Mouse (Mus musculus) forebrain, postnatal 0 days (tissue): ENCODE results near the gene Slc9b2. TPM values are rescaled to one million over a fixed set of nuclear protein-coding genes. Genes with fewer than 3 reads are reported as not detected.

Experiments
- ATAC-seq: fragments of 200-750 bp; cut with Nextera tagmentation; 2 replicates; pipeline ENCODE4 v1.8.0; 2017; ENCODE audit warnings: mild to moderate bottlenecking, moderate library complexity
- DNase-seq: peaks from one replicate; pipeline ENCODE4 v3.0.0-alpha.2; 2015
- H3K27ac ChIP-seq: fragments of 300-500 bp; sonication (generic); 2 replicates; pipeline ENCODE4 v1.5.1; 2014; ENCODE audit warnings: low read depth, mild to moderate bottlenecking, antibody characterized with exemption, low read length, moderate library complexity, mixed read lengths
- H3K27me3 ChIP-seq: fragments of 300-500 bp; sonication (generic); 2 replicates; pipeline ENCODE4 v1.6.1; 2014; ENCODE audit warnings: mild to moderate bottlenecking, low read length, mixed read lengths; ENCODE audit not compliant: insufficient read depth
- H3K36me3 ChIP-seq: fragments of 300-500 bp; sonication (generic); 2 replicates; pipeline ENCODE4 v1.6.1; 2014; ENCODE audit warnings: mild to moderate bottlenecking, moderate library complexity; ENCODE audit not compliant: insufficient read depth
- H3K4me1 ChIP-seq: fragments of 300-500 bp; sonication (generic); 2 replicates; pipeline ENCODE4 v1.6.1; 2014; ENCODE audit warnings: antibody characterized with exemption; ENCODE audit not compliant: insufficient read depth
- H3K4me2 ChIP-seq: fragments of 300-500 bp; sonication (generic); 2 replicates; pipeline ENCODE4 v1.6.1; 2014; ENCODE audit warnings: low read depth, mild to moderate bottlenecking, moderate library complexity
- H3K4me3 ChIP-seq: fragments of 300-500 bp; sonication (generic); 2 replicates; pipeline ENCODE4 v1.5.1; 2014; ENCODE audit warnings: low read depth, low read length, mixed read lengths
- H3K9ac ChIP-seq: fragments of 300-500 bp; sonication (generic); 2 replicates; pipeline ENCODE4 v1.6.1; 2014; ENCODE audit warnings: mild to moderate bottlenecking
- H3K9me3 ChIP-seq: fragments of 300-500 bp; sonication (generic); 2 replicates; pipeline ENCODE4 v1.6.1; 2016; ENCODE audit warnings: low read length
- CTCF ChIP-seq: sonication (generic); IDR thresholded peaks from 2 replicates; pipeline ENCODE4 v1.5.1; 2016; ENCODE audit warnings: antibody characterized with exemption, control low read depth, low read depth
- WGBS: fragments of 180-500 bp; shearing (Covaris S2); extraction: QIAGEN DNeasy Blood & Tissue Kit; methylation state at CpG from one replicate; pipeline ENCODE4 v1.1.7; 2014; 5-methylcytosine and 5-hydroxymethylcytosine counted together
- polyA plus RNA-seq: library from polyadenylated mRNA; unstranded; fragments of >200 nt; fragmentation: Nextera tagmentation; extraction: Ambion mirVana; gene quantifications from 2 replicates; pipeline ENCODE4 v1.2.1, GENCODE M21; 2015
- total RNA-seq: library from RNA; depleted of rRNA; stranded (reverse); fragments of >200 nt; gene quantifications from 2 replicates; pipeline ENCODE4 v1.2.3, GENCODE M21; 2014

Gene Slc9b2
- total and polyA plus RNA-seq, 2 experiments from 2014 or later = 2.3 to 2.6 TPM

DNA sequence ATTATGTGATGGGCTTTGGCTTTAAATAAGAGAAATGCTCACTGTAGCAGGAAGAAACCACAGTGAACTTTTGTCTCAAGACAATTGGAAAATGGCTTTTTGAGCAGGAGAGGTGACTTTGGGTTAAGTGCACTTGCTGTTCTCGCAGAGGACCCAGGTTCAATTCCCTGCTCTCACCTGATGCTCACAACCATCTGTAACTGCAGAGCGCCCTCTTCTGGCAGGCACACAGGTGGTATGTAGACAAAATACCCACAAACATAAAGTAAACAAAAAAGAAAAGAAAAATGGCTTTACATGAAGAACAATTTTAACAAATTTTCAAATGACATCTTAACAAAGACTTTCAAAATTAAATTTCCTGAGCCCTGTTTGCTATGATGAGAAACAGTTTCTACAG lies 20.1 kb downstream of the Slc9b2 start:
- Histone ChIP-seq H3K9ac (no peak overlapping the region), H3K4me3 (no peak overlapping the region), H3K9me3 (no peaks in the 10 kb centered on the region), H3K4me2 (no peak overlapping the region), H3K27me3 (no peaks in the 10 kb centered on the region), H3K4me1 (no peaks in the 10 kb centered on the region), H3K27ac (no peak overlapping the region), H3K36me3 (no peaks in the 10 kb centered on the region)
- ATAC-seq (no peak), DNase-seq (no peak)
- peak; percentile 12; the same call in 1 of the 2 replicates for TF ChIP-seq CTCF
- WGBS = 64% methylated on average over 2 of the region's 2 CpGs

DNA sequence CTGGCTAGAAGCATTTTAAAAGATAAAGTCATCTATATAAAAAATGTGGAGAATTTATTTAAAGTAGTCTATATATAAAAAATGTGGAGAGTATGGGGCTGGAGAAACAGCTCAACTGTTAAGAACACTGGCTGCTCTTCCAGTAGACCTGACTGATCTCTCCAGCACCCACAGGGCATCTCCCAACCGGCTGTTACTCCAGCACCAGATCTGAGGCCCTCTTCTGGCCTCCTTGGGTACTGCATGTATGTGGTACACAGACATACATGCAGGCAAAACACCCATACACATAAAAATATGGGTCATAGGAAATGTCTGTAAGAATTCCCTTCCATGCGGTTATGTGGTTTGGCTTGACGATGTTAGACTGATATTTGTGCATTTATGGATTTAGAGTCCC lies 21.1 kb downstream of the Slc9b2 start:
- no peaks in the 10 kb centered on the region for H3K27me3 ChIP-seq

DNA sequence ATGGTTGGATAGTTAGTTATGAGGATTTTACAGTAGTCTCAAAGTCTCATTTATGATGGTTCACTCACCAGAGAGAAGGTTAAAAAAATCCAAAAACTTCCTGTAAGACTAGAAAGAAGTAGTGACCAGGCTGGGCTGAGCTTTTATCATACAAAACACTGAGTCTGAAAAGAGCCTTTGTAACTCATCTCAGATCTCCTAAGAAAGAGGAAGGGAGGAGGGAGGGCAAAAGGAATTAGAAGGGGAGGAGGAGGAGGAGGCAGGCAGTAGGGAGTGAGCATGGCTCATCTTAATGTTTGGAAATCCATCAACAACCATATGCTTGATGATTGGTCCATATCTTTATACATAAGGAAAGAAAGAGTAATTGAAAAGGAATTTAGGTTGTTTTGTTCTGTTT lies 25.2 kb downstream of the Slc9b2 start:
- DNase-seq (no peak), ATAC-seq (no peak)
- Histone ChIP-seq H3K27me3 (no peaks in the 10 kb centered on the region), H3K4me1 (no peaks in the 10 kb centered on the region), H3K9me3 (no peaks in the 10 kb centered on the region), H3K9ac (no peak overlapping the region), H3K4me3 (no peak overlapping the region), H3K27ac (no peak overlapping the region), H3K36me3 (no peaks in the 10 kb centered on the region), H3K4me2 (no peak overlapping the region)
- TF ChIP-seq CTCF = no peak

More for the DNA sequence above, 21.1 kb downstream of the Slc9b2 start:
- no peak overlapping the region for H3K9ac ChIP-seq
- H3K27ac ChIP-seq = no peak overlapping the region
- H3K36me3 ChIP-seq = no peaks in the 10 kb centered on the region
- TF ChIP-seq CTCF = peak; percentile 50
- no peaks in the 10 kb centered on the region for H3K4me1 ChIP-seq
- no peak overlapping the region for H3K4me2 ChIP-seq
- no peaks in the 10 kb centered on the region for H3K9me3 ChIP-seq
- ATAC-seq = no peak
- DNase-seq = no peak
- WGBS = 39% methylated on average over 3 of the region's 3 CpGs
- no peak overlapping the region for H3K4me3 ChIP-seq

- Histone ChIP-seq H3K27ac (no peak overlapping the region), H3K4me3 (no peak overlapping the region), H3K9me3 (no peaks in the 10 kb centered on the region), H3K9ac (no peak overlapping the region), H3K27me3 (no peaks in the 10 kb centered on the region), H3K4me1 (no peaks in the 10 kb centered on the region), H3K4me2 (no peak overlapping the region), H3K36me3 (no peaks in the 10 kb centered on the region)
- TF ChIP-seq CTCF = no peak
- ATAC-seq = no peak
- DNase-seq = no peak
- 46% methylated on average over 4 of the region's 4 CpGs for WGBS
Measured at GRCm38 (mm10) chr3:135333763-135334162, 26.3 kb downstream of the Slc9b2 start.

- DNase-seq (no peak), ATAC-seq (no peak)
- 85% methylated on average over 14 of the region's 14 CpGs for WGBS
- H3K27me3 ChIP-seq = no peaks in the 10 kb centered on the region
- H3K9me3 ChIP-seq = no peaks in the 10 kb centered on the region
- no peak within 1 kb of the TSS for H3K9ac ChIP-seq
- no peak for TF ChIP-seq CTCF
- H3K4me2 ChIP-seq = no peak within 1 kb of the TSS
- H3K27ac ChIP-seq = no peak within 1 kb of the TSS
- no peak within 1 kb of the TSS for H3K4me3 ChIP-seq
- H3K4me1 ChIP-seq = no peaks in the 10 kb centered on the region
- H3K36me3 ChIP-seq = no peaks in the 10 kb centered on the region
Measured at GRCm38 (mm10) chr3:135347739-135348264, 40.3 kb downstream of the Slc9b2 start, which contains the start of gene Slc9b1. Slc9b1 (plus strand) TSS chr3:135348029.

DNA sequence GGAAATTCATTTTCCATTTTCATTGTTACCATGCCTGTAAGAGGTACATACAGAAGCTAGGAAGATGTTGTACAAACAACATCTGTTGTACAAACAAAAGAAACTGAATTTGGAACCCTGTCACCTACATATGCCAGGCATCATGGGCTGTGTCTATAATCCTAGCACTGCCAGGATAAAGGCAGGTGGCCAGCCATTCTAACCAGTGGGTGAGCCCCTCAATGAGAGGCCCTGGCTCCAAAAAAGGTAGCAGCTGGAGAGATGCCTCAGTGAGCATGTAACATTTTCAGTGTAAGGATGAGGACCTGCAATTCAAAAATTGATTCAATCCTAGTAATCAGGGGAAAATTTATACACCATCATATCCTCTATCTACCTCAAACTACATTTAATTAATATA lies 41.5 kb downstream of the Slc9b2 start:
- no peak overlapping the region for H3K4me3 ChIP-seq
- no peak overlapping the region for H3K27ac ChIP-seq
- TF ChIP-seq CTCF = no peak
- H3K4me1 ChIP-seq = no peaks in the 10 kb centered on the region
- ATAC-seq (no peak), DNase-seq (no peak)
- no peak overlapping the region for H3K4me2 ChIP-seq
- no peaks in the 10 kb centered on the region for H3K9me3 ChIP-seq
- H3K9ac ChIP-seq = no peak overlapping the region
- no peaks in the 10 kb centered on the region for H3K27me3 ChIP-seq
- H3K36me3 ChIP-seq = no peaks in the 10 kb centered on the region

GRCm38 (mm10) chr3:135351857-135352256 lies 44.4 kb downstream of the Slc9b2 start:
- Histone ChIP-seq H3K36me3 (no peaks in the 10 kb centered on the region), H3K9ac (no peak overlapping the region), H3K4me2 (no peak overlapping the region), H3K4me1 (no peaks in the 10 kb centered on the region), H3K27ac (no peak overlapping the region), H3K27me3 (no peaks in the 10 kb centered on the region), H3K9me3 (no peaks in the 10 kb centered on the region), H3K4me3 (no peak overlapping the region)
- 96% methylated on average over 3 of the region's 3 CpGs for WGBS
- DNase-seq (no peak), ATAC-seq (no peak)
- TF ChIP-seq CTCF = no peak
